Mouse (Mus musculus) left cerebral cortex, postnatal 14 days (tissue): Measurements from ENCODE around the gene Sox5. TPM values are rescaled to one million over a fixed set of nuclear protein-coding genes. Genes with fewer than 3 reads are reported as not detected.

Experiments used
- DNase-seq, 2 experiments: peaks; one replicate each; pipeline ENCODE4 v3.0.0; 2021 to 2022; ENCODE audit warnings: low spot score in 2 of 2, mixed read lengths in 1 of 2
- intact Hi-C: fragments of 180-260 bp; cut with DNase I; formaldehyde crosslinking; loops from one replicate; pipeline ENCODE4 v1.15.1; 2025
- long read RNA-seq, 2 experiments: library from polyadenylated mRNA; stranded (forward); transcript quantifications; one replicate each; pipeline ENCODE4 v2.0.0; 2021
- total RNA-seq, 2 experiments: library from RNA; stranded (reverse); gene quantifications; 2 replicates each; pipeline ENCODE4 v1.2.3; 2021

Sox5 gene
- 10 to 100 TPM; 63.8 to 68.3 TPM for total RNA-seq
- long read RNA-seq, experiment 1, full-length matches to known transcripts, result 7 of 27 reads
- long read RNA-seq, experiment 1, partial matches to known transcripts, result 4 of 27 reads
- long read RNA-seq, experiment 1, other reads (novel, unspliced or antisense), result 16 of 27 reads
- long read RNA-seq, experiment 2, full-length matches to known transcripts, result 6 of 27 reads
- long read RNA-seq, experiment 2, partial matches to known transcripts, result 2 of 27 reads
- long read RNA-seq, experiment 2, other reads (novel, unspliced or antisense), result 19 of 27 reads

DNA sequence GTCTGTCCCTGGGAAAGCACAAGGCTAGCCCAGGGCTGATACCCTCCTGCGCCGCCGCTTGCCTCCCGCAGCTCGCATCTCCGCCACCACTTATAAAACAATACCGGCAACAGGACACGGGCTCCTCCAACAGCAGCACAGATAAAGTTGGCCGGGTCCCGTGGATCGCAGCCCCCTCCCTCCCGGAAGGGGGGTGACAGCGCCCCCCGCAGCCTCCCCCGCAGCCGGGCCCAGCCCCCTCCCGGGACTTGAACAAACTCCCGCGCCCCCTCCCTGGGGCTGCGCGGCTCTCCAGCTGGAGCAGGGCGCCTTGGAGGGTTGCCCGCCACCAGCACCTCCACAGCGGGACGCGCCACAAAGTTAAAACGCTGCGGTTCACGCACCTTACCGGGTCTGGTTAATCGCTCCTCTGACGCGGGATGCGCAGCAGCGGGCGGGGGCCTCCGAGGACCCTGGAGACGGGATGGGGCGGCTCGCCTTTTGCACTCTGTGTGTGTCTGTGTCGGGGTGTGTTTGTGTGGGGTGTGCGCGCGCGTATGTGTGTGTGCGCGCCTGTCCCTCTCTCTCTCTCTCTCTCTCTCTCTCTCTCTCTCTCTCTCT is at the start of gene Sox5:
Gene Sox5, minus strand, starts transcription at position 547 of the 600 bp plus-strand sequence.
- intact Hi-C loops, result no loop called here
- peak; percentile 38 to 49 for DNase-seq

DNA sequence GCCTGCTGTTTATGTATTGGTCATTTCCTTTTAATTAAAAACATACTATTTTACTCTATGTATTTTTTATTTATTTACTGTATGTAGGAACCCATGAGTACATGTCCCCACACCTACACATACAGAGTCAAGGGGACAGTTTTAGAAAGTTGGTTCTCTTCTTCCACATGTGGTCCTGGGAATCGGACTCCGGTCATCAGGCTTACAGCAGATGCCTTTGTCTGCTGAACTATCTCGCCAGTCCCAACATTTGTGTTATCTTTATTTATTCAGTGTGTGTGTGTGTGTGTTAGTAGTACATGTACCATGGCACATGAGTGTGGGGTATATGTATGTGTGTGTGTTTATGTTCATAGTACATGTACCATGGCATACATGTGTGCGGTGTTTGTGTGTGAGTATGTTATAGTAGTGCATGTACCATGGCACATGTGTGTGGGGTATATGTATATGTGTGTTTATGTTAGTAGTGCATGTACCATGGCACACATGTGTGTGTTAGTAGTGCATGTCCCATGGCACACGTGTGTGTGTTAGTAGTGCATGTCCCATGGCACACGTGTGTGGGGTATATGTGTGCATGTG is 43.3 kb upstream of the Sox5 start:
- intact Hi-C loops, result no loop called here
- no peak for DNase-seq

DNA sequence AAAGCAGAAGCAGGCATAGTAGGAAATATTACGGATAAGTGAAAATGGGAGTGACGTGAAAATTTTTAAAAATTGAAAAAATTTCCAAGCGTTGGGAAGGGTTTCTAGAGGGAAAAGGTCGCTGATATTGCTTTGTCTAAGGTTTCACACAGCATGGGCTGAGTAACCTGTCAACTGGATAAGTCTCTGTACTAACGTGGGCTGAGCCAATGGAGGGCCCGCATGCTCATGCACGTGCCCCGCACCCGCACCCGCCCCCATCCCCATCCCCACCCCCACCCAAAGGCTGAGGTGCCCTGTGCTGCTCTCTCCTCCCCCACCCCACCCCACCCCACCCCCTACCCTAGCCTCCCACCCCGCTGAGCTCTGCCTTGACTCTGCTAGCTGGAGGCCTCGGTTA is 42.4 kb upstream of the Sox5 start:
- intact Hi-C loops, result no loop called here
- no peak for DNase-seq

DNA sequence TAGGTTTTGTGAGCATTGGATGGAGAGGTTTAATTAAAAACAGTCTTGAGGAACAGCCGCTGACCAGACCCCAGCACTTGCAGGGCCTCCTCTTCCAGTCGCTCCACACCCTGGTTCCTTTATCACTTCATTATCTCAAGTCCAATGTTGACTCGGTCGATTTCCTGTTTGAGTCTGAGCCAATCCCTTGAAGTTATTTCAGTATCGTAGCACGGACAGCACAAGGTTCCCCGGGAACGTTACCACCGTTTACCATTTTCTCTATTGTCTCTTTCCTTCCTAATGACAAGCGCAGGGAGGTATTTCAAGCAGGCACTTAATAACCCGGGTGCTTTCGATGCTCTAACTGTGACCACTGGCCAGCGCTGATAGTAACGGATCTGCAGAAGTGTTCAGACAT is 40.8 kb upstream of the Sox5 start:
- no peak for DNase-seq
- intact Hi-C loops, result no loop called here

DNA sequence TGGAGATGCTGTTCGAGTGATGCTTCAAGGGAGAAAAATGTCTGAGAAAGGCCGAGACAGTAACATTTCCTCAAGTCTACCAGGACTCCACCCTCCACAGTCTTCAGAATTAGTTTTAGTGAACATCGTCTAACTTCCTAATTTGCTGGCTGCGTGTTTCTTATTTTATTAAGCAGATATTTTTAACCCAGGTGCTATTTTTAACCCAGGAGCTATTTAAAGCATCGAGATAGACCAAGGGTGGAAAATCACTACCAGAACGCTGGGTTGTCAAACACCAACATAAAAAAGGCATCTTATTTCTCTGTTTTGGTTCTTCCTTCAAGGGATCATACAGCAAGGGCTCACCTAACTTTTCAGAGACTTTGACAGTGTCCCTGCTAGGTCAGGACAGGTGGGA is 39.2 kb upstream of the Sox5 start:
- intact Hi-C loops, result no loop called here
- DNase-seq, result no peak

DNA sequence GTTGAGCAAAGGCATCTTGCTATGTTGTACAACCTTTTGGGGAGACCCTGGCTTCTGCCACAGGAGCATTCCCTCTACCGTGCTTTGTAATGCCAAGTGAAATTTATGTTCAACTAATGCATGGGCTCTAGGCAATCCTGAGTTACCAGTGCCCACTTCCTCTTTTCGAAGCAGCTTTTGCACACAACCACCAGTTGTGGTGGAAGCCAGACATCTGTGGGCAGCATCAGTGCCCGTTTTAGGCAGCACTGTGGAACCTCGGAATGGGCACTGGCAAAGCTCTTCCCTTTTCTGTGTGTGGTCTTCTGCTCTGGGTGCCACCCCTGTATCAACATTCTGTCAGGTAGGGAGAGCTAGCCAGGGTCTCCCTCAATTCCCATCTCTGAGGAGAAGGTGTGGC is 36.2 kb upstream of the Sox5 start:
- DNase-seq, result no peak
- intact Hi-C loops, result no loop called here

DNA sequence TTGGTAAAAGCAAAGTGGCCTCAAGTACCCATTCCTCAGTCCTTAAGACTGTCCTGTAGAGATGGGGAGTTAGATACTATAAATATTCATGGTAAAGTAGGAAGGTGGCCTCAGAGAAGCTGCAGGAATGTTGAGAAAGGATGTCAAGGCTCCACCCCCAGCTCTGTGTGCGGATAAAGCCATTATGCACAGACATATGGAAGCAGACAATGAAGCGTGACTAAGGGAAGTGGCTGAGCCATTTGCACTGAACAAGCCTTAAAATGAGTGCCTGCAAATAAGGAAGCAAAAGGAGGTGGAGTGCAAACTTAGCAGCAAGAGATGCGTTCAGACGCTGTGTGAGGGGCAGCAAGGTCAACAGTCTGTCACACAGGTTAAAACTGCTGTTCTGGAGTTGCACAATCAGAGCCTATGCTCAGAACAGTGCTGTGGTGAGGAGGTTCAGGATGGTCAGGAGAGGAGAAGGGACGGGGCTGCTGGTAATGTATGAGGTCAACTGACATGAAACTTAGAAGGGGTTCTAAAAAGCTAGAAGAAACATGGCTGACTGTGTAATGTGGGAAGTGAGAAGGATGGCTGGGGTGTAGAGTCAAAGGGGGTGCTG is 35.7 kb upstream of the Sox5 start:
- peak; percentile 8 to 24 for DNase-seq
- intact Hi-C loops, result no loop called here

DNA sequence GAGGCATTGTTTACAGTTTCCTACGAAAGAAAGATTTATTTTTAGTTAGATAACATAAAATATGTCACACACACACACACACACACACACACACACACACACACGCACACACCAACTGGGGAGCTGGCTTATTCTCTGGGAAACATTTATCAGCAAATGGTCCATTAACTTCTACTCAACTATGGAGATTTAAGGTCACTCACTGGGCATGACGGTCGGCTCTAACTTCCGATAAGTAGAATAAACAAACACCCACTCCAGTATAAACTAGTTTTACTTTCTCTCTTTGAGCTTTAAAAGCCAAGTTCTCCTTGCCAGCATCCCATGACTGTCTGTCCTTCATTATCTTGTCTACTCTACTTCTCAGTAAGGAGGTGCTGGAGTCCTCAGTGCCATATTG is 33.8 kb upstream of the Sox5 start:
- DNase-seq, result no peak
- intact Hi-C loops, result no loop called here

DNA sequence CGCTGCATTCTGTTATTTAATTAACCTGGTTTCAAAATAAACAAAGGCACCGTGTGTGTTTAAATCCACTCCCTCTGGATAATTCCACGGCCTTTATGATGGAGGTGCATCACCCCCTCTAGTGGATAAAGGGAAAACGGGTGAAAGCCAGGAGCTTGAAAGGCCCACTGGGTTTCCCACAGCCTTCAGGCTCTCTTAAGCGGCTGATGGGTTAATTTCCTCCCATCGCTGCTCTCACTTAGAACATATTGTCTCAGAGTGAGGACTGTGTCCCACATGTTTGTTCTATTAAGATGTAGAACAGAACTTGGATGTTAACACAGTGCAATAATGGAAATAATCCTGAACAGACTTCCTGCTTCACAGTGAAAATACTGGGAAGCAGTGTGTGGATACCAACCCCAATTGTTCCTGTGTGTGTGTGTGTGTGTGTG is 33.2 kb upstream of the Sox5 start:
- intact Hi-C loops, result no loop called here

DNA sequence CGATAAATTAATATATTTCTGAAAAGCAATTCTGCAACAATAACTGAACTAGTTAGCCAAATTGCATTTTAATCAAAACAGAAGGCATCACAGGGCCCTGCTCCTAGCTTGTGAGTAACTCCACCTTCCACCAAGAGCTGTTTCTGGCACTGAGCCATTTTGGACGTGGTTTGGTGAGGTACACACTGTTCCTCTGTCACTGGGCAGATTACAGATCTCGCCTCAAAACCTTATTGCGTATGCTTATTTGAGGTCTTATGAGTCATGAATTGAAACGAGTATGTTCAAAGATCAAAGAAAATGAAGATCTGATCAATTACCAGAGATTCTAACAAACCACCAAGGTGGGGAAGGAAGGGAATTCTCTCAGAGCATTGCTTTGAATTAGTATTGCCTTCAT is 22.5 kb upstream of the Sox5 start:
- no peak for DNase-seq
- intact Hi-C loops, result no loop called here

More for the DNA sequence above, 33.2 kb upstream of the Sox5 start:
- DNase-seq, result peak; percentile 73 to 78

DNA sequence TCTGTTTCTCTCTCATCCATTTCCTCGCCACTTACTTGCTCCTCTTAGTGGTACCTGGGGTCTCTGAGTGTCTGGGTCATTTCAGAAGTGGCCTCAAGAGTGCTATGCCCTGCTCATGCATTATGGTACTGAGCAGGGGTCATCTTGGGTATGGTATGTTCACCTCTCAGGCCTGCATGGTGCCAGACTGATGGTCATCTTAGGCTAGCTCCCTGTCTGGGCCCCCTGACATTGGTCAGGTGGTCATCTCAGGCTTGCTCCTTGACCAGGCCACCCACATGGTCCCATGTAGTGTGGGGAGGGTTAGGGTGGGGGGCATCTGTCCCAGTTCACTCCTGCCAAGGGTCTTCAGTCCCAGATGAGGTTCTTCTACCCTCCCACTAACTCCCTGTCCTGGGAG is 21.3 kb upstream of the Sox5 start:
- DNase-seq, result no peak
- intact Hi-C loops, result no loop called here

DNA sequence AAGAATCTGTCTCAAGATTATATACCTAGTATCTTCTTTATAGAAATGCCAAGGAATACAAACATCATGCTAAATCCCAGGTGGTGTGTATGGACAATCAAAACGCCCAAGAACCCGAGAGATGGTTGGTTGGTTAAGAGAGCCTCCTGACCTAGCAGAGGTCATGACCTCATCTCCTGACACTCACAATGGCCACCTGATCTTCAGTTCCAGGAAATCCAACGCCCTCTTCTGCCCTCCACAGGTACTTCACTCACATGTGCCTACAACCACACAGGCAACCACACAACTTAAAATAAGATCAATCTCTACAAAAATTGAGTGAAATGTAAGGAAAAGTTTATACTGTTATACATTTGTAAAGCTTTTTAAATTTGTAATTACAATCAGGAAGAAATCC is 12.6 kb upstream of the Sox5 start:
- intact Hi-C loops, result no loop called here
- no peak for DNase-seq

DNA sequence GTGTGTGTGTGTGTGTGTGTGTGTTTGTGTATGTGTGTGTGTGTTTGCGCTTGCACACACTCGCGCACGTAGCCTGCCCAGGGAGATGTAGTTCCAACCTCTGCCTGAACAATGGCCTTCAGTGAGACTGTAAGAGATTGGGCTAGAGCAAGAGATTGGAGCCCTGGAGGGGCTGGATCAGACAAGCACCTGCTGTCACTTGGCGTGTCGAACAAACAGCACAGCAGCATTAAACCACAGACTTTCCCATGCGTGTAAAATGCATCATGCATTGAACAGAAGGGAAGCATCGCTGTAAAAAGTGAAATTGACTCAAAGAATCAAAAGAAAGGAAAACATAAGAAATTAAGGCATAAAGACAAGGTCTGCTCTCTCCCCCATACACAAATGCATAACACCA is 11.1 kb upstream of the Sox5 start:
- DNase-seq, result no peak
- intact Hi-C loops, result no loop called here

DNA sequence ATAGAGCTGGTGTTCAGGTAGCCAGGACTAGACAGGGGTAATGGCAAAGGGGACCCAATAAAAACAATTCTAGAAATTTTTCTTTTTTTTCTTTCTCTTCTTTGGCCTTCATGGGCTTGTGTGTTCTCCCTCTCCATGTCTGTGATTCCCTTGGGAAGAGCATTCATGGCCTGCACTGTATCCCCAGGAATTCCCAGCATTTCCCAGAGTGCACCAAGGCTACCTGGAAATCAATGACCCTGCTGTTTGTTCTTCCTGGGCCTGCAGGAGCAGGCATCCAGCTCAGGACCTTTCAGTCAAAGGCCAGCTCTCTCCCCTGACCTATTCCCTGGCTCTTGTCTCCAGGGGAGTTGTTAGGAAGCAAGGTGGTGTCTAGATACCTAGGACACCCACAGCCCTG is 1.5 kb upstream of the Sox5 start:
- DNase-seq, result no peak
- intact Hi-C loops, result no loop called here

DNA sequence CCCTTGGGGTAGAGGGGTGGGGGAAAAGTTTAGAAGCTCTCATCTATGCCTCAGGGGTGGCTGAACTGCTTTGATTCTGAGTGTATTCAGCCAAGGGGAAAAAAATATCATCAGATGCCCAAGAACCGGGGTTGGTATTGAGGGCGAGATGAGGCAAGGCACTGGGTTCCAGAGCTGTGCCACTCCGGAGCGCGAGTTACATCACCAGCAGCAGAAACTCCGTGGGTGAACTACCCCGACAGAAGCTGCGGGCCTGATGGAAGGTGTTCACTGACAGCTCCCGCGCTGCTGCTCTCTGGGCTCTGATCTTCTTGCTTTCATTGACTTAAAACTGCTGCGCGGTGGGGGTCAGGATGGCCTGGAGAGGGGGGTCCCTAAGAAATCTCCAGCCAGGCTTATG is 1.1 kb upstream of the Sox5 start:
- intact Hi-C loops, result no loop called here
- DNase-seq, result peak in 1 of 2 experiments; percentile 35

DNA sequence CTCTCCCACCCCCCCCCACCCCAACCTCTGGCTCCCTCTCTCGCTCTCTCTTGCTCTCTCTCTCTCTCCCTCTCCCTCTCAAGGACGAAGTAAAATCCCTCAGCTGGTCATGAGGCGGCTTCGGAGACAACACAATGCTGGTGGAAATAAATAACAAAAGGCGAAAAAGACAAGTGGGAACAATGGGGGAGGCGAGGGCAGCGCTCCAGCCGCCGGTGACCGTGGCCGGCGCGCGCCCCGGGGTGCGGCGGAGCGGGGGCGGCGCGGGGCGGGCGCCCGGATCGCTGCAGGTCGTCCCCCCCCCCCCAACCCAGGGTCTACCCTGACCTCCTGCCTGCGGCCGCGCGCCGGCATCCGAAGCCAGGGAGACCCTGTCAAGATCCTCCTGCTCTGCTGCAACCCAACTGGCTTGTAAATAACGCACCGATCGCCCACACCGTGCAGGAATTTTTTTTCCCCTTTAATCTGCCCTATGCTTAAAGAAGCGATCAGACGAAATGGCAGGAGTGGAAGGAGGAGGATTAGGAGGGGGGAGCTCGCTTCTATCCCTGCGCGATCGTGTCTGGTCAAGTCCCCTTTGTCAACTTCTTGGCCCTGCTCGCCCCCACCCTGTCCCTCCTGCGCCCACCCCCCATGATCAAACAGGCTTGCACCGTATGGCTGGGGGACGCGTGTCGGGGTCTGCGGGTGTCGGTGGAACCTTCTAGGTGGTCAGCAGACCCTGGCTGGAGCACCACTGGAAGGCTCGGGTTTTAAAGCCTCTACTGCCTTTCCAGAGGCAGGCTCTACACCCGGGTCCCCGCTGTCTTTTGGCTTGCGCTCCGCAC is 467 bp upstream of the Sox5 start:
- DNase-seq, result no peak
- intact Hi-C loops, result no loop called here

DNA sequence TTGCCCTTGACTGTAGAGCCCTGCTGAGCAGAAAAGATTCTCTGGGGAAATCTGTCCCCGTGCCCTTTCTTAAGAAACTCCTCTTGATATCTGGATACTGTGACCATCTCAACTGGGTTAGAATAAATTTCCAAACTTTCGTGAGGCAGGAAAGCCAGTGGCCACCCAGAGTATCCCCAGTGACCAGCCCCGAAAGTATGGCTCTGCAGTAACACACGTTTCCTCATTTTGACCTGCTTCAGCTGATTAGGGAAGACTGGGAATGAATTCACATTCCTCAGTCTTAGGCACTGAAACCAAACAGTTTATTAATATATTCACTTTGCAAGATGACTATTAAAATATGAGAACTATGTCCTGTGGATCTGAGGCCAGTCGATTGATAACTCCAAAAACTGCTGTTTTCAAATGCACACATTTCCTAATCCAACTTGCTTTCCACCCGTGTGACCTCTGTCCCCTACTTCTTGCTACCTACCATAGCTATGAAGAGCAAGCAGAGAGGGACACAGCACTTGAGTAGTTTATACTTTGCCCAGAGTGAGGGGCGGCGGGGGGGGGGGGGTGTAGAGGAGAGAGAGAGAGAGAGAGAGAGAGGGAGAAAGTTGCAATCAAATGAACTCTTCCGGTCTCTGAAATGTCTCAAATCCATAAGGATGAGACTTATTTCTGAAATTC is 1.0 kb downstream of the Sox5 start:
- intact Hi-C loops, result no loop called here
- no peak for DNase-seq

DNA sequence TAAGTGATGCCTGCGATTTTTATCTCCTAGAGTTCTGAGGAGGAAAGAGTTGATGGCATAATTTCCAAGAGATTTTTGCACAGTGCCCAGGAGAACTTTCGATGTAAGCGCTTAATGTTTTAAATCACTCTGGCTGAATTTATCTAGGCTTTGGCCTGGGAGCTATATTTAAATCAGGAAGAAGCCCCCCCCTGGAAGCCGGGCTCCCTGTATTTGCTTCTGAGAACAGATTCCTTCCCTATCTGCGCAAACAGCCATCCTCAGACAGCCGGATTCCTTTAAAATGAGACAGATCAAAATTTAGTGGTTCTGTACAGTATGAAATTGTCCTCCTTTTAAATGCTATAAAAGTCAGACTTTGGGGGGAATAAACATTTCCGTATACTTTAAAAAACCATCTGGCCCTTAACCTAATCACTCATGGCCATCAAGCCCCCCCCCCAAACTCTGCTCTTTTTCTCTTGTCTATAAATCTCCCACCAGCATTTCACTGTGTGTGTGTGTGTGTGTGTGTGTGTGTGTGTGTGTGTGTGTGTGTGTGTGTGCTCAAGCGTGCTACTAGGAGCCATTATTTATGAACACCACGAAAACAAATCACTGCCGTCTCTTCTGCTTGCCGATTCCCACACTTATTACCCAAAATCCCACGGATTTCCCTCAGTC is 1.7 kb downstream of the Sox5 start:
- intact Hi-C loops, result no loop called here
- no peak for DNase-seq
